9 mouse cellular contexts compared by ENCODE assay signal in genomic region chrX:104032756-104033155, GRCm38 (mm10). TPM values are rescaled to one million over a fixed set of nuclear protein-coding genes. Genes with fewer than 3 reads are reported as not detected.
DNase-seq lines count a peak whose midpoint lies in the region; ATAC-seq lines count a peak whose summit lies in the region.
"Had no signal": no experiment of that assay in that cellular context is flagged by ENCODE, and none has a peak within 500 bp of the region (broad histone marks: within the 10 kb centered on the region; RNA-seq: fewer than 3 reads in every experiment).

No protein-coding gene starts in this region.

- no peak for ATAC-seq in CD4-positive, CD25-positive, alpha-beta regulatory T cell, adult 4 months
- ATAC-seq: hindbrain, postnatal 0 days had no signal

- DNase-seq in CD4-positive, CD25-positive, alpha-beta regulatory T cell, adult 2 months (ENCODE audit: low read depth, low spot score), result peak; percentile 29
- DNase-seq in layer of hippocampus, adult 11-12 months (ENCODE audit: low spot score), result peak; percentile 5
- no peak for DNase-seq in layer of hippocampus, adult 9-10 months (ENCODE audit: low spot score)
- peak; percentile 1 for DNase-seq in T-cell, adult 2 months (ENCODE audit: low spot score)
- DNase-seq in lung, postnatal 36 days, result peak; percentile 68
- no peak for DNase-seq in testis, postnatal 14 days (ENCODE audit: low spot score)
- no peak for DNase-seq in spleen, postnatal 14 days (ENCODE audit: low spot score in 2 of 2)

RNA-seq across cellular contexts. Expression of gene Rlim, which starts 51.7 kb away (rescaled TPM):
- 10 to 100 TPM; 28.3 to 32.7 TPM for polyA plus RNA-seq in CD4-positive, CD25-positive, alpha-beta regulatory T cell, adult 4 months (2017; shearing (Covaris generic))

Comparison
In these comparisons a context has a peak if more than half of its experiments do, and no peak if none do; other contexts are left out.
1. DNase-seq: peak in CD4-positive, CD25-positive, alpha-beta regulatory T cell, adult 2 months (single experiment), layer of hippocampus, adult 11-12 months (single experiment), T-cell, adult 2 months (single experiment) and lung, postnatal 36 days (single experiment); none in layer of hippocampus, adult 9-10 months (single experiment), testis, postnatal 14 days (single experiment) and spleen, postnatal 14 days (0 of 2).